Mouse (Mus musculus): ENCODE measurements around the gene Mrps25. TPM values are rescaled to one million over a fixed set of nuclear protein-coding genes. Genes with fewer than 3 reads are reported as not detected.

Gene Mrps25
- polyA plus RNA-seq (2012; rRNA removed), result 31.2 and 34.1 TPM in 2 replicates

- DNase-seq (ENCODE audit: low spot score), result peak; percentile 59
These were observed at the start of gene Mrps25 for GRCm38 (mm10) chr6:92183621-92184131. Gene Mrps25, minus strand, starts transcription at chr6:92184033.

GRCm38 (mm10) chr6:92231762-92232161 is 47.9 kb upstream of the Mrps25 start:
- DNase-seq (ENCODE audit: low spot score), result no peak

GRCm38 (mm10) chr6:92231356-92231755 is 47.5 kb upstream of the Mrps25 start:
- no peak for DNase-seq (ENCODE audit: low spot score)

GRCm38 (mm10) chr6:92229586-92229985 is 45.8 kb upstream of the Mrps25 start:
- no peak for DNase-seq (ENCODE audit: low spot score)

GRCm38 (mm10) chr6:92229103-92229502 is 45.3 kb upstream of the Mrps25 start:
- DNase-seq (ENCODE audit: low spot score), result no peak

- no peak for DNase-seq (ENCODE audit: low spot score)
These were observed 41.1 kb upstream of the Mrps25 start for GRCm38 (mm10) chr6:92224981-92225380.

GRCm38 (mm10) chr6:92222021-92222420 is 38.2 kb upstream of the Mrps25 start:
- DNase-seq (ENCODE audit: low spot score), result no peak

- no peak for DNase-seq (ENCODE audit: low spot score)
These were observed 37.8 kb upstream of the Mrps25 start for GRCm38 (mm10) chr6:92221604-92222003.

GRCm38 (mm10) chr6:92219445-92219844 is 35.6 kb upstream of the Mrps25 start:
- DNase-seq (ENCODE audit: low spot score), result no peak

- peak; percentile 72 for DNase-seq (ENCODE audit: low spot score)
These were observed 31.1 kb upstream of the Mrps25 start, which contains the start of gene Rbsn for GRCm38 (mm10) chr6:92214773-92215449. Gene Rbsn, minus strand, starts transcription at chr6:92214925.

- DNase-seq (ENCODE audit: low spot score), result peak; percentile 22
These were observed 30.4 kb upstream of the Mrps25 start for GRCm38 (mm10) chr6:92214055-92214772.

- DNase-seq (ENCODE audit: low spot score), result no peak
These were observed 15.6 kb upstream of the Mrps25 start for GRCm38 (mm10) chr6:92199414-92199813.

- DNase-seq (ENCODE audit: low spot score), result no peak
These were observed 345 bp upstream of the Mrps25 start for GRCm38 (mm10) chr6:92184178-92184577.

GRCm38 (mm10) chr6:92176450-92176849 is 7.4 kb downstream of the Mrps25 start:
- DNase-seq (ENCODE audit: low spot score), result no peak

GRCm38 (mm10) chr6:92162724-92163123 is 21.1 kb downstream of the Mrps25 start:
- no peak for DNase-seq (ENCODE audit: low spot score)

GRCm38 (mm10) chr6:92158801-92159200 is 25.0 kb downstream of the Mrps25 start:
- no peak for DNase-seq (ENCODE audit: low spot score)

- no peak for DNase-seq (ENCODE audit: low spot score)
These were observed 30.1 kb downstream of the Mrps25 start for GRCm38 (mm10) chr6:92153774-92154173.

- no peak for DNase-seq (ENCODE audit: low spot score)
These were observed 38.0 kb downstream of the Mrps25 start for GRCm38 (mm10) chr6:92145881-92146280.

- DNase-seq (ENCODE audit: low spot score), result no peak
These were observed 47.5 kb downstream of the Mrps25 start for GRCm38 (mm10) chr6:92136356-92136755.

GRCm38 (mm10) chr6:92133617-92134016 is 50.2 kb downstream of the Mrps25 start:
- no peak for DNase-seq (ENCODE audit: low spot score)

GRCm38 (mm10) chr6:92132021-92132911 is 51.6 kb downstream of the Mrps25 start:
- DNase-seq (ENCODE audit: low spot score), result no peak

- DNase-seq (ENCODE audit: low spot score), result no peak
These were observed 52.4 kb downstream of the Mrps25 start for GRCm38 (mm10) chr6:92131456-92131855.
